Mouse (Mus musculus): ENCODE results near the gene C1qtnf9. TPM values are rescaled to one million over a fixed set of nuclear protein-coding genes. Genes with fewer than 3 reads are reported as not detected.
A peak's percentile ranks its signal among the peaks of the same experiment; 100 is the strongest.

The C1qtnf9 gene
- polyA plus RNA-seq, 1 experiment from 2014 or later: 0.12 TPM

GRCm38 (mm10) chr14:60770594-60770993 lies 2.7 kb downstream of the C1qtnf9 start:
- no peak overlapping the region for H3K4me3 ChIP-seq (ENCODE audit: low read depth, low read length)
- no peak for ATAC-seq (ENCODE audit: insufficient read depth)
- no peaks in the 10 kb centered on the region for H3K9me3 ChIP-seq (ENCODE audit: low read depth, low read length)
- no peak for TF ChIP-seq CTCF (IDR thresholded peaks at IDR 0.05; ENCODE audit: low read depth)
- no peaks in the 10 kb centered on the region for H3K27me3 ChIP-seq (ENCODE audit: insufficient read depth, low read length)
- WGBS: 66% methylated on average over 6 of the region's 6 CpGs
- H3K4me1 ChIP-seq (ENCODE audit: insufficient read depth): no peaks in the 10 kb centered on the region
- no peaks in the 10 kb centered on the region for H3K36me3 ChIP-seq (ENCODE audit: insufficient read depth)
- H3K27ac ChIP-seq (ENCODE audit: low read depth): no peak overlapping the region
- no peak for DNase-seq
- no peak overlapping the region for H3K9ac ChIP-seq
- no peak overlapping the region for H3K4me2 ChIP-seq

GRCm38 (mm10) chr14:60771057-60771456 lies 3.1 kb downstream of the C1qtnf9 start:
- H3K4me2 ChIP-seq: peak overlapping the region; percentile 52
- H3K4me1 ChIP-seq (ENCODE audit: insufficient read depth): no peaks in the 10 kb centered on the region
- DNase-seq (peak; percentile 81), ATAC-seq (ENCODE audit: insufficient read depth) (peak; percentile 58; the same call in 1 of the 2 replicates)
- no peak overlapping the region for H3K27ac ChIP-seq (ENCODE audit: low read depth)
- TF ChIP-seq CTCF (IDR thresholded peaks at IDR 0.05; ENCODE audit: low read depth): peak; percentile 97
- H3K36me3 ChIP-seq (ENCODE audit: insufficient read depth): no peaks in the 10 kb centered on the region
- WGBS: 4% methylated on average over 8 of the region's 8 CpGs
- no peaks in the 10 kb centered on the region for H3K27me3 ChIP-seq (ENCODE audit: insufficient read depth, low read length)
- H3K9me3 ChIP-seq (ENCODE audit: low read depth, low read length): no peaks in the 10 kb centered on the region
- peak overlapping the region; percentile 14 for H3K4me3 ChIP-seq (ENCODE audit: low read depth, low read length)
- H3K9ac ChIP-seq: no peak overlapping the region

- 80% methylated on average over 2 of the region's 2 CpGs for WGBS
- TF ChIP-seq CTCF (IDR thresholded peaks at IDR 0.05; ENCODE audit: low read depth): peak; percentile 24; the same call in 1 of the 2 replicates
Observed at GRCm38 (mm10) chr14:60773476-60773875, 5.5 kb downstream of the C1qtnf9 start.

GRCm38 (mm10) chr14:60776521-60776920 lies 8.6 kb downstream of the C1qtnf9 start:
- Histone ChIP-seq H3K9ac (no peak overlapping the region), H3K4me3 (ENCODE audit: low read depth, low read length) (no peak overlapping the region), H3K4me1 (ENCODE audit: insufficient read depth) (no peaks in the 10 kb centered on the region), H3K36me3 (ENCODE audit: insufficient read depth) (no peaks in the 10 kb centered on the region), H3K4me2 (no peak overlapping the region), H3K27ac (ENCODE audit: low read depth) (no peak overlapping the region), H3K27me3 (ENCODE audit: insufficient read depth, low read length) (no peaks in the 10 kb centered on the region), H3K9me3 (ENCODE audit: low read depth, low read length) (no peaks in the 10 kb centered on the region)
- WGBS: 82% methylated on average over 8 of the region's 8 CpGs
- ATAC-seq (ENCODE audit: insufficient read depth): no peak
- no peak for DNase-seq
- TF ChIP-seq CTCF (IDR thresholded peaks at IDR 0.05; ENCODE audit: low read depth): no peak

More at GRCm38 (mm10) chr14:60773476-60773875, 5.5 kb downstream of the C1qtnf9 start:
- H3K4me2 ChIP-seq: no peak overlapping the region
- no peaks in the 10 kb centered on the region for H3K4me1 ChIP-seq (ENCODE audit: insufficient read depth)
- ATAC-seq (ENCODE audit: insufficient read depth): no peak
- H3K36me3 ChIP-seq (ENCODE audit: insufficient read depth): no peaks in the 10 kb centered on the region
- H3K9me3 ChIP-seq (ENCODE audit: low read depth, low read length): no peaks in the 10 kb centered on the region
- no peak overlapping the region for H3K4me3 ChIP-seq (ENCODE audit: low read depth, low read length)
- H3K27me3 ChIP-seq (ENCODE audit: insufficient read depth, low read length): no peaks in the 10 kb centered on the region
- no peak overlapping the region for H3K27ac ChIP-seq (ENCODE audit: low read depth)
- H3K9ac ChIP-seq: no peak overlapping the region
- DNase-seq: no peak

GRCm38 (mm10) chr14:60777485-60777919 lies 9.6 kb downstream of the C1qtnf9 start:
- H3K27ac ChIP-seq (ENCODE audit: low read depth): no peak overlapping the region
- ATAC-seq (ENCODE audit: insufficient read depth) (no peak), DNase-seq (no peak)
- no peak overlapping the region for H3K4me3 ChIP-seq (ENCODE audit: low read depth, low read length)
- H3K4me2 ChIP-seq: no peak overlapping the region
- no peak overlapping the region for H3K9ac ChIP-seq
- WGBS: 83% methylated on average over 5 of the region's 5 CpGs
- no peaks in the 10 kb centered on the region for H3K36me3 ChIP-seq (ENCODE audit: insufficient read depth)
- H3K4me1 ChIP-seq (ENCODE audit: insufficient read depth): no peaks in the 10 kb centered on the region
- H3K9me3 ChIP-seq (ENCODE audit: low read depth, low read length): no peaks in the 10 kb centered on the region
- no peaks in the 10 kb centered on the region for H3K27me3 ChIP-seq (ENCODE audit: insufficient read depth, low read length)
- no peak for TF ChIP-seq CTCF (IDR thresholded peaks at IDR 0.05; ENCODE audit: low read depth)

GRCm38 (mm10) chr14:60779198-60779597 lies 11.3 kb downstream of the C1qtnf9 start:
- H3K9me3 ChIP-seq (ENCODE audit: low read depth, low read length): no peaks in the 10 kb centered on the region
- H3K36me3 ChIP-seq (ENCODE audit: insufficient read depth): no peaks in the 10 kb centered on the region
- no peaks in the 10 kb centered on the region for H3K4me1 ChIP-seq (ENCODE audit: insufficient read depth)
- DNase-seq (no peak), ATAC-seq (ENCODE audit: insufficient read depth) (no peak)
- no peak overlapping the region for H3K27ac ChIP-seq (ENCODE audit: low read depth)
- H3K4me2 ChIP-seq: no peak overlapping the region
- WGBS: 89% methylated on average over 7 of the region's 7 CpGs
- no peak overlapping the region for H3K9ac ChIP-seq
- H3K27me3 ChIP-seq (ENCODE audit: insufficient read depth, low read length): no peaks in the 10 kb centered on the region
- H3K4me3 ChIP-seq (ENCODE audit: low read depth, low read length): no peak overlapping the region
- TF ChIP-seq CTCF (IDR thresholded peaks at IDR 0.05; ENCODE audit: low read depth): no peak

GRCm38 (mm10) chr14:60782121-60782656 lies 14.3 kb downstream of the C1qtnf9 start:
- no peak overlapping the region for H3K27ac ChIP-seq (ENCODE audit: low read depth)
- ATAC-seq (ENCODE audit: insufficient read depth): no peak
- no peak for TF ChIP-seq CTCF (IDR thresholded peaks at IDR 0.05; ENCODE audit: low read depth)
- WGBS: 40% methylated on average over 7 of the region's 7 CpGs
- no peaks in the 10 kb centered on the region for H3K4me1 ChIP-seq (ENCODE audit: insufficient read depth)
- H3K4me2 ChIP-seq: no peak overlapping the region
- DNase-seq: no peak
- no peaks in the 10 kb centered on the region for H3K36me3 ChIP-seq (ENCODE audit: insufficient read depth)
- no peaks in the 10 kb centered on the region for H3K27me3 ChIP-seq (ENCODE audit: insufficient read depth, low read length)
- no peak overlapping the region for H3K4me3 ChIP-seq (ENCODE audit: low read depth, low read length)
- no peak overlapping the region for H3K9ac ChIP-seq
- no peaks in the 10 kb centered on the region for H3K9me3 ChIP-seq (ENCODE audit: low read depth, low read length)

Measured in lung, embryonic 14.5 days (tissue).